Mouse (Mus musculus): ENCODE data around the gene Cfap100.

DNA sequence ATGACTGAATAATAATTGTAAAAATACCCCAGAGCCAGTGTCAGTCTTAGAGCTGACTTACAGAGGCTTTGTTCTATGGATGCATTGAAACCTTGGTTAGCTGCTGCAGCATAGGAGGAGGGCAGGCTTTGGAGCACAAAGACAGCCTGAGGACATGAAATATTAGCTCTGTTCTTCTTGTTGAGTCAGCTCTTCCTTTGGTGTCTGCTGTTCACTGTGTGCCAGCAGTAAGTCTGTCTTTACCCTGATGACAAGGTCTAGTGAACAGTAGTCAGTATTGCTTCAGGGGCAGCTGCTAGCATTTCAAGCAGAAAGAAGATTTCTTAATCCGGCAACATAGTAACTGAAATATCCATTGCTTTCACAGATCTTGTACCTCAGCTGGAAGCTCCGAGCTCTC, 47.1 kb downstream of the Cfap100 start:
- TF ChIP-seq CTCF (IDR thresholded peaks at IDR 0.05; ENCODE audit: insufficient read depth, low read length) (no peak), POLR2A (IDR thresholded peaks at IDR 0.05; ENCODE audit: borderline replicate concordance, extremely low read depth, low read depth, low read length) (no peak)
